Mouse (Mus musculus): ENCODE results near the gene Patz1. TPM values are rescaled to one million over a fixed set of nuclear protein-coding genes. Genes with fewer than 3 reads are reported as not detected.

Gene Patz1
- polyA plus RNA-seq, 1 experiment from 2014 or later = 61.3 TPM

GRCm38 (mm10) chr11:3328806-3329775, 40.4 kb downstream of the Patz1 start:
- no peak overlapping the region for H3K27ac ChIP-seq (ENCODE audit: low read depth)
- no peak for ATAC-seq (ENCODE audit: insufficient read depth)

GRCm38 (mm10) chr11:3329891-3330451, 41.3 kb downstream of the Patz1 start, which contains the start of gene Pik3ip1:
Gene Pik3ip1, plus strand, starts transcription at chr11:3330401.
- TF ChIP-seq CTCF (IDR thresholded peaks at IDR 0.05; ENCODE audit: low read depth) = no peak
- DNase-seq = no peak
- Histone ChIP-seq H3K27ac (ENCODE audit: low read depth) (peak within 1 kb of the TSS; percentile 26; the same call in 1 of the 2 replicates), H3K36me3 (ENCODE audit: insufficient read depth) (no peaks in the 10 kb centered on the region), H3K4me2 (peak within 1 kb of the TSS; percentile 95), H3K4me3 (ENCODE audit: low read depth, low read length) (peak within 1 kb of the TSS; percentile 45), H3K4me1 (ENCODE audit: insufficient read depth) (0 out of 2 replicates have a peak, but pooled peaks cover 12% of the 10 kb centered on the region), H3K9ac (peak within 1 kb of the TSS; percentile 27), H3K9me3 (ENCODE audit: low read depth, low read length) (no peaks in the 10 kb centered on the region), H3K27me3 (ENCODE audit: insufficient read depth, low read length) (no peaks in the 10 kb centered on the region)
- ATAC-seq (ENCODE audit: insufficient read depth) = no peak

More at GRCm38 (mm10) chr11:3328806-3329775, 40.4 kb downstream of the Patz1 start:
- TF ChIP-seq CTCF (IDR thresholded peaks at IDR 0.05; ENCODE audit: low read depth) = no peak
- Histone ChIP-seq H3K4me3 (ENCODE audit: low read depth, low read length) (no peak overlapping the region), H3K9me3 (ENCODE audit: low read depth, low read length) (no peaks in the 10 kb centered on the region), H3K9ac (no peak overlapping the region), H3K4me1 (ENCODE audit: insufficient read depth) (0 out of 2 replicates have a peak, but pooled peaks cover 12% of the 10 kb centered on the region), H3K4me2 (no peak overlapping the region), H3K27me3 (ENCODE audit: insufficient read depth, low read length) (no peaks in the 10 kb centered on the region), H3K36me3 (ENCODE audit: insufficient read depth) (no peaks in the 10 kb centered on the region)
- 66% methylated on average over 11 of the region's 11 CpGs for WGBS
- DNase-seq = no peak

GRCm38 (mm10) chr11:3330566-3330965, 41.9 kb downstream of the Patz1 start:
- Histone ChIP-seq H3K27me3 (ENCODE audit: insufficient read depth, low read length) (no peaks in the 10 kb centered on the region), H3K9me3 (ENCODE audit: low read depth, low read length) (no peaks in the 10 kb centered on the region), H3K4me1 (ENCODE audit: insufficient read depth) (0 out of 2 replicates have a peak, but pooled peaks cover 12% of the 10 kb centered on the region), H3K36me3 (ENCODE audit: insufficient read depth) (no peaks in the 10 kb centered on the region), H3K4me2 (peak overlapping the region; percentile 95), H3K4me3 (ENCODE audit: low read depth, low read length) (peak overlapping the region; percentile 45), H3K27ac (ENCODE audit: low read depth) (peak overlapping the region; percentile 26; the same call in 1 of the 2 replicates), H3K9ac (peak overlapping the region; percentile 27)
- DNase-seq (peak; percentile 85), ATAC-seq (ENCODE audit: insufficient read depth) (no peak)
- 1% methylated on average over 9 of the region's 9 CpGs for WGBS
- TF ChIP-seq CTCF (IDR thresholded peaks at IDR 0.05; ENCODE audit: low read depth) = peak; percentile 58

- no peak for DNase-seq
- WGBS = 3% methylated on average over 14 of the region's 14 CpGs
- Histone ChIP-seq H3K4me3 (ENCODE audit: low read depth, low read length) (peak overlapping the region; percentile 45), H3K9ac (peak overlapping the region; percentile 27), H3K4me1 (ENCODE audit: insufficient read depth) (0 out of 2 replicates have a peak, but pooled peaks cover 12% of the 10 kb centered on the region), H3K27me3 (ENCODE audit: insufficient read depth, low read length) (no peaks in the 10 kb centered on the region), H3K4me2 (peak overlapping the region; percentile 95), H3K9me3 (ENCODE audit: low read depth, low read length) (no peaks in the 10 kb centered on the region), H3K27ac (ENCODE audit: low read depth) (peak overlapping the region; percentile 26; the same call in 1 of the 2 replicates), H3K36me3 (ENCODE audit: insufficient read depth) (no peaks in the 10 kb centered on the region)
- ATAC-seq (ENCODE audit: insufficient read depth) = no peak
- no peak for TF ChIP-seq CTCF (IDR thresholded peaks at IDR 0.05; ENCODE audit: low read depth)
These were observed 42.5 kb downstream of the Patz1 start for GRCm38 (mm10) chr11:3330991-3331750.

GRCm38 (mm10) chr11:3331756-3332642, 43.3 kb downstream of the Patz1 start:
- WGBS = under 1% methylated on average over 75 of the region's 75 CpGs
- peak overlapping the region; percentile 95 for H3K4me2 ChIP-seq
- no peaks in the 10 kb centered on the region for H3K27me3 ChIP-seq (ENCODE audit: insufficient read depth, low read length)
- no peaks in the 10 kb centered on the region for H3K9me3 ChIP-seq (ENCODE audit: low read depth, low read length)
- DNase-seq = peak; percentile 94
- 0 out of 2 replicates have a peak, but pooled peaks cover 12% of the 10 kb centered on the region for H3K4me1 ChIP-seq (ENCODE audit: insufficient read depth)
- peak; percentile 37; the same call in 1 of the 2 replicates for TF ChIP-seq CTCF (IDR thresholded peaks at IDR 0.05; ENCODE audit: low read depth)
- peak overlapping the region; percentile 45 for H3K4me3 ChIP-seq (ENCODE audit: low read depth, low read length)
- H3K27ac ChIP-seq (ENCODE audit: low read depth) = peak overlapping the region; percentile 81
- ATAC-seq (ENCODE audit: insufficient read depth) = peak; percentile 96
- no peaks in the 10 kb centered on the region for H3K36me3 ChIP-seq (ENCODE audit: insufficient read depth)
- peak overlapping the region; percentile 52 for H3K9ac ChIP-seq
